Mouse (Mus musculus) liver, adult 2 months (tissue): ENCODE measurements around the gene Pdzd2. TPM values are rescaled to one million over a fixed set of nuclear protein-coding genes. Genes with fewer than 3 reads are reported as not detected.
A peak's percentile ranks its signal among the peaks of the same experiment; 100 is the strongest.

Experiments used
- DNase-seq: peaks from one replicate; pipeline ENCODE4 v3.0.0-alpha.2; 2011; ENCODE audit warnings: low read depth, low spot score; ENCODE audit errors: extremely low read depth
- H3K27ac ChIP-seq: fragments of 200-500 bp; replicated peaks from 2 replicates; pipeline ENCODE4 v1.5.1; 2012; ENCODE audit warnings: low read depth, mild to moderate bottlenecking, control low read depth, inconsistent platforms, low read length; ENCODE audit not compliant: insufficient read depth
- H3K27me3 ChIP-seq: fragments of 200-500 bp; 2 replicates; pipeline ENCODE4 v1.6.1; 2012; ENCODE audit warnings: mild to moderate bottlenecking, moderate library complexity, low read length, inconsistent platforms; ENCODE audit not compliant: control insufficient read depth, insufficient read depth
- H3K36me3 ChIP-seq: fragments of 200-500 bp; 2 replicates; pipeline ENCODE4 v1.6.1; 2012; ENCODE audit warnings: low read length, inconsistent platforms; ENCODE audit not compliant: control insufficient read depth, insufficient read depth
- H3K4me1 ChIP-seq: fragments of 200-500 bp; 2 replicates; pipeline ENCODE4 v1.6.1; 2011; ENCODE audit warnings: low read length; ENCODE audit not compliant: control insufficient read depth, insufficient read depth
- H3K4me3 ChIP-seq: fragments of 200-500 bp; 2 replicates; pipeline ENCODE4 v1.5.1; 2011; ENCODE audit warnings: low read depth, mild to moderate bottlenecking, control low read depth, low read length, moderate library complexity; ENCODE audit not compliant: insufficient read depth
- H3K79me2 ChIP-seq: fragments of 200-500 bp; 2 replicates; pipeline ENCODE4 v1.6.1; 2012; ENCODE audit warnings: inconsistent platforms, mild to moderate bottlenecking, low read length, moderate library complexity; ENCODE audit not compliant: control insufficient read depth, insufficient read depth
- H3K9ac ChIP-seq: fragments of 200-500 bp; 2 replicates; pipeline ENCODE4 v1.6.1; 2012; ENCODE audit warnings: low read depth, mild to moderate bottlenecking, control low read depth, inconsistent platforms, low read length
- CTCF ChIP-seq: fragments of 200-500 bp; IDR thresholded peaks from 2 replicates; pipeline ENCODE4 v1.5.1; 2011; ENCODE audit warnings: low read depth, low read length, control low read depth
- POLR2A ChIP-seq: fragments of 200-500 bp; IDR thresholded peaks from 2 replicates; pipeline ENCODE4 v1.6.1; 2011; ENCODE audit warnings: low read length, control low read depth; ENCODE audit not compliant: insufficient read depth; ENCODE audit errors: extremely low read depth
- WGBS: fragments of 180-500 bp; shearing (Covaris S2); methylation state at CpG from one replicate; pipeline ENCODE4 v1.1.7; 2018; 5-methylcytosine and 5-hydroxymethylcytosine counted together
- polyA plus RNA-seq: library from polyadenylated mRNA; depleted of rRNA; stranded (reverse); fragments of >200 nt; gene quantifications from 2 replicates; pipeline ENCODE4 v1.2.3, GENCODE M21; 2012
- total RNA-seq: library from RNA; depleted of rRNA; stranded (reverse); fragments of >200 nt; gene quantifications from 2 replicates; pipeline ENCODE4 v1.2.3, GENCODE M21; 2014

Gene Pdzd2
- total and polyA plus RNA-seq, 2 experiments: 0.11 to 0.74 TPM

DNA sequence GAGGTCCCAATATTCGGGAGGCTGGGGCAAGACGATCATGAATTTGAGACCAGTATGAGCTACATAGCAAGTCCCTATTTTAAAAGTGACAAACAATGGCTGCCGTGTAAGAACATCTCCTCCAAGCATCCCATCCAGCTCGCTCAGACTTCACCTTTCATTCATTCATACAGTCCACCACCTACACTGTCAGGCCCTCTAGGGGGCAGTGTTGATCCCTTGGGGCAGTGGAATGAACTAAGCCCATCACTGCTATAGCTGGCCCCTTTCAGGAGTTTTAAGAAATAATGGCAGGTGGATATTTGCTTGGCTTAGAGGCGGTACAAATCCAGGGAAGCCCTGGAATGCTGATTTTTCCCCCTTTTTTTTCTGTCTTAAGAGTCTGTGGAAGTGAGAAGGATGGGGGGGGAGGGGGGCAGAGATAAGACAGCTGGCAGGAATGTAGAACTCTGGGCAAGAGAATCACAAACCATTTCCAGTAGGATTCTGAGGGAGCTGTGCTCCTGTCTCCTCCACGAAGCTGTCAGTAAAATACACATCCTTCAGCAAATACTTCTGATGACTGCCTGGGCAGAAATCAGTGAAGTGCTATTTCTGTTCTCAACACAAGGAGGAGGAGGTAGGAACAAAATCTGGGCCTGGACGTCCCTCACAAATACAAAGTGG, 49.9 kb downstream of the Pdzd2 start:
- no peaks in the 10 kb centered on the region for H3K36me3 ChIP-seq
- no peak overlapping the region for H3K27ac ChIP-seq
- no peaks in the 10 kb centered on the region for H3K27me3 ChIP-seq
- no peak for DNase-seq
- H3K9ac ChIP-seq: no peak overlapping the region
- no peaks in the 10 kb centered on the region for H3K4me1 ChIP-seq
- H3K4me3 ChIP-seq: no peak overlapping the region
- no peaks in the 10 kb centered on the region for H3K79me2 ChIP-seq
- 77% methylated on average over 7 of the region's 7 CpGs for WGBS
- TF ChIP-seq POLR2A (no peak), CTCF (no peak)

- Histone ChIP-seq H3K36me3 (no peaks in the 10 kb centered on the region), H3K4me1 (no peaks in the 10 kb centered on the region), H3K79me2 (no peaks in the 10 kb centered on the region), H3K27ac (no peak overlapping the region), H3K4me3 (no peak overlapping the region), H3K27me3 (no peaks in the 10 kb centered on the region), H3K9ac (no peak overlapping the region)
- peak; percentile 1 for DNase-seq
- 78% methylated on average over 9 of the region's 9 CpGs for WGBS
- TF ChIP-seq CTCF (no peak), POLR2A (no peak)
These were observed 57.2 kb downstream of the Pdzd2 start for GRCm38 (mm10) chr15:12682549-12682948.

GRCm38 (mm10) chr15:12681891-12682290, 57.8 kb downstream of the Pdzd2 start:
- TF ChIP-seq POLR2A (no peak), CTCF (no peak)
- Histone ChIP-seq H3K36me3 (no peaks in the 10 kb centered on the region), H3K79me2 (no peaks in the 10 kb centered on the region), H3K27me3 (no peaks in the 10 kb centered on the region), H3K9ac (no peak overlapping the region), H3K4me1 (no peaks in the 10 kb centered on the region), H3K4me3 (no peak overlapping the region), H3K27ac (no peak overlapping the region)
- WGBS: 86% methylated on average over 2 of the region's 2 CpGs
- no peak for DNase-seq

GRCm38 (mm10) chr15:12680750-12681149, 59.0 kb downstream of the Pdzd2 start:
- no peaks in the 10 kb centered on the region for H3K79me2 ChIP-seq
- DNase-seq: no peak
- H3K27ac ChIP-seq: no peak overlapping the region
- H3K4me1 ChIP-seq: no peaks in the 10 kb centered on the region
- 66% methylated on average over 7 of the region's 7 CpGs for WGBS
- TF ChIP-seq CTCF (no peak), POLR2A (no peak)
- H3K4me3 ChIP-seq: no peak overlapping the region
- no peaks in the 10 kb centered on the region for H3K27me3 ChIP-seq
- no peaks in the 10 kb centered on the region for H3K36me3 ChIP-seq
- no peak overlapping the region for H3K9ac ChIP-seq

DNA sequence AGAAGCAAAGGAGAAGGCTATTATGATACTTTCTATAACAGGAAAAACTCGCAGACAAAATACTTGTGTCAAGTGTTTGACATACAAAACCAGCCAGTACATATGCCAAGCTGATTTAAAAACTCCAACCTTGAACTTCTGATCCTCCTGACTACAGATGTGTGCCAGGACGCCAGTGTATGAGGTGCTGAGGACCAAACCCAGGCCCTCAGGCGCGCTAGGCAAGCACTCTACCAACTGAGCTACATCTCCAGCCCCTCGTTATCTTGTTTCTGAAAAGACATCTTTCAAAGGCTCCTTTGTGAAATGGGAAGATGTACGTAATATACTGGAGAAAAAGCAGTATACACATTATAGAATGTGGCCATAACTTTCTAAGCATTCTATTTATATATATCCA, 59.7 kb downstream of the Pdzd2 start:
- TF ChIP-seq CTCF: no peak
- no peak for TF ChIP-seq POLR2A
- WGBS: 82% methylated on average over 6 of the region's 6 CpGs
- DNase-seq: no peak
- Histone ChIP-seq H3K27me3 (no peaks in the 10 kb centered on the region), H3K4me3 (no peak overlapping the region), H3K4me1 (no peaks in the 10 kb centered on the region), H3K9ac (no peak overlapping the region), H3K27ac (no peak overlapping the region), H3K79me2 (no peaks in the 10 kb centered on the region), H3K36me3 (no peaks in the 10 kb centered on the region)

GRCm38 (mm10) chr15:12678540-12679112, 61.1 kb downstream of the Pdzd2 start:
- H3K4me1 ChIP-seq: no peaks in the 10 kb centered on the region
- H3K9ac ChIP-seq: no peak overlapping the region
- TF ChIP-seq CTCF: no peak
- no peak for TF ChIP-seq POLR2A
- H3K27me3 ChIP-seq: no peaks in the 10 kb centered on the region
- H3K79me2 ChIP-seq: no peaks in the 10 kb centered on the region
- H3K4me3 ChIP-seq: no peak overlapping the region
- H3K36me3 ChIP-seq: no peaks in the 10 kb centered on the region
- no peak for DNase-seq
- 70% methylated on average over 2 of the region's 2 CpGs for WGBS
- no peak overlapping the region for H3K27ac ChIP-seq
